Mouse (Mus musculus): ENCODE results near the gene Gm21812. TPM values are rescaled to one million over a fixed set of nuclear protein-coding genes. Genes with fewer than 3 reads are reported as not detected.
"Not testable (repeated sequence)": the region's sequence is repeated elsewhere in the genome, so short reads cannot be mapped to it uniquely, and the experiment has no call there.

Gm21812 gene
- polyA plus RNA-seq (2011; ENCODE audit: insufficient read depth, insufficient read length, low read depth, missing spikeins), result not detected in 2 replicates

GRCm38 (mm10) chrY:9347084-9347483 is at the start of gene Gm21812:
Gene Gm21812, minus strand, starts transcription at chrY:9347184.
- not testable (repeated sequence) for H3K9me3 ChIP-seq (replicated peaks; ENCODE audit: control insufficient read depth, insufficient read depth, low read length, poor library complexity, severe bottlenecking); H3K4me1 ChIP-seq (ENCODE audit: control insufficient read depth, insufficient read depth, low read length); H3K36me3 ChIP-seq (ENCODE audit: control insufficient read depth, insufficient read depth, low read length, poor library complexity, severe bottlenecking); H3K27ac ChIP-seq (ENCODE audit: insufficient read depth, low read length); H3K27me3 ChIP-seq (ENCODE audit: control insufficient read depth, insufficient read depth, low read length, poor library complexity, severe bottlenecking); H3K4me3 ChIP-seq (ENCODE audit: low read depth, low read length); H3K9ac ChIP-seq (ENCODE audit: low read depth, poor library complexity, severe bottlenecking)

Other genes with a start within 250 kb of the Gm21812 start
- not detected in 2 replicates for gene Gm21292, start 213.3 kb downstream of the Gm21812 start, polyA plus RNA-seq (2011; ENCODE audit: insufficient read depth, insufficient read length, low read depth, missing spikeins)
- gene Gm21721, start 145.0 kb downstream of the Gm21812 start, polyA plus RNA-seq (2011; ENCODE audit: insufficient read depth, insufficient read length, low read depth, missing spikeins), result not detected in 2 replicates
- not detected in 2 replicates for gene Gm21874, start 69.0 kb upstream of the Gm21812 start, polyA plus RNA-seq (2011; ENCODE audit: insufficient read depth, insufficient read length, low read depth, missing spikeins)

Measured in ES-Bruce4 (cell line).